Mouse (Mus musculus): Measurements from ENCODE around the gene Aldoc. TPM values are rescaled to one million over a fixed set of nuclear protein-coding genes. Genes with fewer than 3 reads are reported as not detected.
A peak's percentile ranks its signal among the peaks of the same experiment; 100 is the strongest.

Aldoc gene
- polyA plus RNA-seq, 1 experiment from 2014 or later, result 154 TPM

- no peak overlapping the region for H3K27ac ChIP-seq (ENCODE audit: low read length)
- H3K4me3 ChIP-seq (ENCODE audit: low read depth, low read length), result no peak overlapping the region
- no peak for ATAC-seq
- 100% methylated on average over 1 of the region's 1 CpGs for WGBS
- H3K9me3 ChIP-seq (replicated peaks; ENCODE audit: control insufficient read depth, low read length, poor library complexity, severe bottlenecking), result no peaks in the 10 kb centered on the region
- 0 out of 2 replicates have a peak, but pooled peaks cover 2% of the 10 kb centered on the region for H3K4me1 ChIP-seq (ENCODE audit: control insufficient read depth, insufficient read depth, low read length)
- no peaks in the 10 kb centered on the region for H3K27me3 ChIP-seq (ENCODE audit: control insufficient read depth, insufficient read depth, low read depth, low read length)
- no peak overlapping the region for H3K9ac ChIP-seq (ENCODE audit: low read depth, low read length)
- H3K36me3 ChIP-seq (ENCODE audit: control insufficient read depth, insufficient read depth, low read length), result peaks cover 6% of the 10 kb centered on the region
- no peak overlapping the region for H3K4me2 ChIP-seq (ENCODE audit: low read length)
These were observed 30.3 kb downstream of the Aldoc start for GRCm38 (mm10) chr11:78353081-78353480.

DNA sequence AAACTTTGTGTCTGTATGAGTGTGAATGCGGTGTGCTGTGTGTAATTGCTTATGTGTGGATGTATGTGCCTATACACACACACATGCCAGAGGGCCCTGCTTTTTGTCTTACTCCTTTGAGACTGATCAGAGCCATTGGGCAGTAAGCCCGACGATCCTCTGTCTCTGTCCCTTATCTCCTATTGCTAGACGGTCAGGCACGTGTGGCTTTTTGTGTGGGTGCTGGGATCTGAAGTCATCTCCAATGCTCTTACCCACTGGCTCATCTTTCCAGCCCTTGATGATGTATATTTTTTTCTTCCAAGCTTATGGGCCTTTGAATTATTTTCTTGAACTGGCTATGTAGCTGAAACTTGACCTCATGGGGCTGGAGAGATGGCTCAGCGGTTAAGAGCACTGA is 32.1 kb downstream of the Aldoc start:
- H3K4me2 ChIP-seq (ENCODE audit: low read length), result no peak overlapping the region
- H3K4me1 ChIP-seq (ENCODE audit: control insufficient read depth, insufficient read depth, low read length), result 0 out of 2 replicates have a peak, but pooled peaks cover 2% of the 10 kb centered on the region
- no peak overlapping the region for H3K4me3 ChIP-seq (ENCODE audit: low read depth, low read length)
- WGBS, result 92% methylated on average over 6 of the region's 6 CpGs
- H3K27ac ChIP-seq (ENCODE audit: low read length), result no peak overlapping the region
- no peaks in the 10 kb centered on the region for H3K36me3 ChIP-seq (ENCODE audit: control insufficient read depth, insufficient read depth, low read length)
- no peaks in the 10 kb centered on the region for H3K27me3 ChIP-seq (ENCODE audit: control insufficient read depth, insufficient read depth, low read depth, low read length)
- H3K9me3 ChIP-seq (replicated peaks; ENCODE audit: control insufficient read depth, low read length, poor library complexity, severe bottlenecking), result no peaks in the 10 kb centered on the region
- ATAC-seq, result no peak
- no peak overlapping the region for H3K9ac ChIP-seq (ENCODE audit: low read depth, low read length)

- Histone ChIP-seq H3K9ac (ENCODE audit: low read depth, low read length) (no peak overlapping the region), H3K27me3 (ENCODE audit: control insufficient read depth, insufficient read depth, low read depth, low read length) (no peaks in the 10 kb centered on the region), H3K9me3 (replicated peaks; ENCODE audit: control insufficient read depth, low read length, poor library complexity, severe bottlenecking) (no peaks in the 10 kb centered on the region), H3K27ac (ENCODE audit: low read length) (no peak overlapping the region), H3K36me3 (ENCODE audit: control insufficient read depth, insufficient read depth, low read length) (no peaks in the 10 kb centered on the region), H3K4me1 (ENCODE audit: control insufficient read depth, insufficient read depth, low read length) (0 out of 2 replicates have a peak, but pooled peaks cover 2% of the 10 kb centered on the region), H3K4me3 (ENCODE audit: low read depth, low read length) (no peak overlapping the region), H3K4me2 (ENCODE audit: low read length) (no peak overlapping the region)
- ATAC-seq, result no peak
- WGBS, result 34% methylated on average over 4 of the region's 4 CpGs
These were observed 32.9 kb downstream of the Aldoc start for GRCm38 (mm10) chr11:78355471-78356238.

- no peak overlapping the region for H3K9ac ChIP-seq (ENCODE audit: low read depth, low read length)
- H3K27me3 ChIP-seq (ENCODE audit: control insufficient read depth, insufficient read depth, low read depth, low read length), result no peaks in the 10 kb centered on the region
- H3K9me3 ChIP-seq (replicated peaks; ENCODE audit: control insufficient read depth, low read length, poor library complexity, severe bottlenecking), result no peaks in the 10 kb centered on the region
- ATAC-seq, result no peak
- H3K4me1 ChIP-seq (ENCODE audit: control insufficient read depth, insufficient read depth, low read length), result 0 out of 2 replicates have a peak, but pooled peaks cover 2% of the 10 kb centered on the region
- H3K27ac ChIP-seq (ENCODE audit: low read length), result no peak overlapping the region
- WGBS, result 12% methylated on average over 22 of the region's 22 CpGs
- H3K36me3 ChIP-seq (ENCODE audit: control insufficient read depth, insufficient read depth, low read length), result no peaks in the 10 kb centered on the region
- H3K4me2 ChIP-seq (ENCODE audit: low read length), result no peak overlapping the region
- no peak overlapping the region for H3K4me3 ChIP-seq (ENCODE audit: low read depth, low read length)
These were observed 35.7 kb downstream of the Aldoc start for GRCm38 (mm10) chr11:78358330-78359007.

DNA sequence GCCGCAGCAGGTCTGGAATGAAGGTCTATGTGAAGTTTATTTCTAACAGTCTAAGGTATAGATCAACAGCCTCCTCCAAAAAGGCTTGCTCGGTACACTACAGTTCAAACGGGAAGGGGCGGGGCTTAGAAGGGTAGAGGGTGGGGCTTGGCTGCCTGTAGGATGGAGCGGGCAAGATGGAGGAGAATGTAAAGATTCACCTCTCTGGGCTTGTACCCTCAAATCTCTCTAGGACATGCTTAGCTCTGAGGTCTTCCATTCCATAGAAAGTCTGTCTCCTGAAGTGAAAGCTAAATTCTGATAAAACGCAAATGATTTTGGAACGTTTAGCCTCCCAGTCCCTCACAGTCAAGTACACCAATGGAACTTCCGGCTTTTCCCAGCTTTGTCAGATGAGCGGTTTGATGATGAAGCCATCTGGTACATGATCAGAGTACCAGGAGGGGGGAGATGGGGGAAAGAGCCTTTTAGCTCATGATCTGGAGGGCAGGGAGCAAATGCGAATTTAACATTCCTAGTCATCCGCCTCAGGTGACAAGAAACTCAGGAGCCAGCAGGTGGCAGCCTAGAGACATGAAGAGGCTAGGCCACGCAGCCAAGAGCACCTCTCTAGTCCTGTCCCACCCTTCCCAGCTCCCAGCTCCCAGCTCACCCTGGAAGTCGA is 37.5 kb downstream of the Aldoc start:
- Histone ChIP-seq H3K27me3 (ENCODE audit: control insufficient read depth, insufficient read depth, low read depth, low read length) (no peaks in the 10 kb centered on the region), H3K36me3 (ENCODE audit: control insufficient read depth, insufficient read depth, low read length) (no peaks in the 10 kb centered on the region), H3K9me3 (replicated peaks; ENCODE audit: control insufficient read depth, low read length, poor library complexity, severe bottlenecking) (no peaks in the 10 kb centered on the region), H3K4me2 (ENCODE audit: low read length) (peak overlapping the region; percentile 44), H3K4me3 (ENCODE audit: low read depth, low read length) (peak overlapping the region; percentile 18; the same call in 1 of the 2 replicates), H3K9ac (ENCODE audit: low read depth, low read length) (0 out of 2 replicates have a peak overlapping the region, but pooled peaks have one; percentile 2), H3K4me1 (ENCODE audit: control insufficient read depth, insufficient read depth, low read length) (0 out of 2 replicates have a peak, but pooled peaks cover 2% of the 10 kb centered on the region), H3K27ac (ENCODE audit: low read length) (no peak overlapping the region)
- ATAC-seq, result peak; percentile 42; the same call in 1 of the 2 replicates
- 13% methylated on average over 13 of the region's 13 CpGs for WGBS

GRCm38 (mm10) chr11:78360789-78361131 is 38.0 kb downstream of the Aldoc start:
- no peak overlapping the region for H3K27ac ChIP-seq (ENCODE audit: low read length)
- H3K9me3 ChIP-seq (replicated peaks; ENCODE audit: control insufficient read depth, low read length, poor library complexity, severe bottlenecking), result no peaks in the 10 kb centered on the region
- no peak overlapping the region for H3K4me2 ChIP-seq (ENCODE audit: low read length)
- ATAC-seq, result no peak
- WGBS, result 74% methylated on average over 2 of the region's 2 CpGs
- H3K27me3 ChIP-seq (ENCODE audit: control insufficient read depth, insufficient read depth, low read depth, low read length), result no peaks in the 10 kb centered on the region
- H3K9ac ChIP-seq (ENCODE audit: low read depth, low read length), result no peak overlapping the region
- no peak overlapping the region for H3K4me3 ChIP-seq (ENCODE audit: low read depth, low read length)
- H3K4me1 ChIP-seq (ENCODE audit: control insufficient read depth, insufficient read depth, low read length), result no peaks in the 10 kb centered on the region
- H3K36me3 ChIP-seq (ENCODE audit: control insufficient read depth, insufficient read depth, low read length), result no peaks in the 10 kb centered on the region

- Histone ChIP-seq H3K36me3 (ENCODE audit: control insufficient read depth, insufficient read depth, low read length) (no peaks in the 10 kb centered on the region), H3K27me3 (ENCODE audit: control insufficient read depth, insufficient read depth, low read depth, low read length) (no peaks in the 10 kb centered on the region), H3K27ac (ENCODE audit: low read length) (no peak overlapping the region), H3K9ac (ENCODE audit: low read depth, low read length) (no peak overlapping the region), H3K9me3 (replicated peaks; ENCODE audit: control insufficient read depth, low read length, poor library complexity, severe bottlenecking) (no peaks in the 10 kb centered on the region), H3K4me1 (ENCODE audit: control insufficient read depth, insufficient read depth, low read length) (no peaks in the 10 kb centered on the region), H3K4me2 (ENCODE audit: low read length) (no peak overlapping the region), H3K4me3 (ENCODE audit: low read depth, low read length) (no peak overlapping the region)
- ATAC-seq, result no peak
- WGBS, result 85% methylated on average over 13 of the region's 13 CpGs
These were observed 40.7 kb downstream of the Aldoc start for GRCm38 (mm10) chr11:78363309-78364007.

DNA sequence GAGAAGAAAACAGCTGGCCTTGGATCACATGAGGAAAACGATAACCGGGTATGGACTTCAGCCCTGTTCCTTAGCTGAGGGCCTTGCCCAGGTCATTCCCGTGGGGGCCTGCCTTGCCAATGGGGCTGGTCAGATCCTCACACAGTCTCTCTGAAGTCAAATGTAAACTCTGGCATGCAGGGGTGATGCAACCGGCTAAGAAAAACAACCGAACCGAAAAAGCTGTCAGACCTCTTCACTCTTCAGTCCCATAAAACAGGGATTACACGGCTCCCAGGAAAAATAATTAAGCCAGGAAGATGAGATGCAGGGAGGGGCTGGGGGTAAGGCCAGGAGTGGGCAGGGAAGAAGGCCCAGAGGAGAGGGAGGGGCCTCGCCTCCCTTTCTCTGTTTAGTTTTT is 41.3 kb downstream of the Aldoc start:
- ATAC-seq, result no peak
- 47% methylated on average over 7 of the region's 8 CpGs for WGBS
- Histone ChIP-seq H3K4me3 (ENCODE audit: low read depth, low read length) (no peak overlapping the region), H3K27me3 (ENCODE audit: control insufficient read depth, insufficient read depth, low read depth, low read length) (no peaks in the 10 kb centered on the region), H3K36me3 (ENCODE audit: control insufficient read depth, insufficient read depth, low read length) (no peaks in the 10 kb centered on the region), H3K27ac (ENCODE audit: low read length) (no peak overlapping the region), H3K9ac (ENCODE audit: low read depth, low read length) (no peak overlapping the region), H3K4me2 (ENCODE audit: low read length) (no peak overlapping the region), H3K4me1 (ENCODE audit: control insufficient read depth, insufficient read depth, low read length) (no peaks in the 10 kb centered on the region), H3K9me3 (replicated peaks; ENCODE audit: control insufficient read depth, low read length, poor library complexity, severe bottlenecking) (no peaks in the 10 kb centered on the region)

All from midbrain, embryonic 16.5 days (tissue).